Mouse (Mus musculus) ES-E14 (cell line): ENCODE measurements around the gene Zbtb34.

ENCODE experiments used
- CHD2 ChIP-seq: IDR thresholded peaks from 2 replicates; pipeline ENCODE4 v1.6.1; 2014; ENCODE audit warnings: mild to moderate bottlenecking, low read depth, low read length, inconsistent platforms
- HCFC1 ChIP-seq: IDR thresholded peaks from 2 replicates; pipeline ENCODE4 v1.6.1; 2012; ENCODE audit warnings: low read length, inconsistent platforms, borderline replicate concordance; ENCODE audit not compliant: insufficient read depth
- ZNF384 ChIP-seq: IDR thresholded peaks from 2 replicates; pipeline ENCODE4 v1.6.1; 2012; ENCODE audit warnings: low read depth, low read length, inconsistent platforms

DNA sequence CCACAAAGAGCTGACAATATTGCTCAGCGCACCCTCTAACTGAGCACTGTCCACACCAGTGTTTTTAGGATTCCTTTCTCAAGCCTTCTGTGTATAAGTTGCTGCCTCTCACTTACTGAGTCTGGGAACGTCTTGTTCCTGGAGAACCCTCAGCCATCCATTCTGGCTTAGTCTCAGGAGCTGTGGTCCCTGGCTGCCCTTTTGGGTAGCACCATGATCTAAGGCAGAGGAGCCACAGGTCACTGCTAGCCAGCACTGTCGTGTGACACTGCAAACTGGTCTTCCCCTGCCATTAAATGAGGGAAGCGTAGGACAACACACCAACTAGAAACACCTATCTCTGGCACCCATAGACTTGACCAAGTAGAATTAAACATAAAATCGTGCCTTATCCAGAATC is 21.6 kb upstream of the Zbtb34 start:
- TF ChIP-seq ZNF384: no peak
- TF ChIP-seq CHD2: no peak
- TF ChIP-seq HCFC1: no peak
